1 mouse cellular context compared by ENCODE assay signal in the genomic region with DNA sequence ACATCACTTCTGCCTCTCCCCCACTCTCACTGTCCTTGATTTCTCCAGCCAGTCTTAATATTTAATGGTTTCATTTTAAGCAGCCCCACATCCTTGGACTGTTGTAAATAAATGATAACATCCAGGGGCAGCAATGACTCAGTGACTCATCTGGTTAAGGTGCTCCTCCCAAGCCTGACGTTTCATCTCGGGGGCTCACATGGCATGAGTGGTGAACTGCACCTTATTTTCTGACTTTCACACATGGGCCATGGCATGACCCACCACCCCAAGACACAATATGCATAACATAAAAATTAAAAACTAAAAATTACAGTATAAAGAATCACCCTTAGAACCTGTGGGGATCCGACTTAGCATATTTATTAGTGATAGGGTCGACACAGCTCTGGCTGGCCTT.
TF ChIP-seq lines count a peak whose summit lies in the region.

No protein-coding gene starts in this region.

TF ChIP-seq in CH12.LX, 34 proteins besides CTCF, POLR2A, EP300 and RAD21:
- TF ChIP-seq ZNF384 (IDR thresholded peaks at IDR 0.05; ENCODE audit: low read depth, low read length) (no peak), MEF2A (IDR thresholded peaks at IDR 0.05; ENCODE audit: borderline replicate concordance, low read depth, low read length) (no peak), SMC3 (IDR thresholded peaks at IDR 0.05; ENCODE audit: low read depth, low read length) (no peak), ELF1 (IDR thresholded peaks at IDR 0.05; ENCODE audit: low read depth, low read length) (no peak), RCOR1 (conservative IDR thresholded peaks at IDR 0.05; ENCODE audit: low read depth, low read length) (no peak), CHD2 (IDR thresholded peaks at IDR 0.05; ENCODE audit: low read length) (no peak), MAZ (IDR thresholded peaks at IDR 0.05; ENCODE audit: low read depth, low read length) (no peak), ZKSCAN1 (IDR thresholded peaks at IDR 0.05; ENCODE audit: borderline replicate concordance, low read depth, low read length) (no peak), MXI1 (IDR thresholded peaks at IDR 0.05; ENCODE audit: low read depth, low read length) (no peak), HCFC1 (IDR thresholded peaks at IDR 0.05; ENCODE audit: low read depth, low read length) (no peak), ZC3H11A (IDR thresholded peaks at IDR 0.05; ENCODE audit: low read depth, low read length) (no peak), KAT2A (IDR thresholded peaks at IDR 0.05; ENCODE audit: insufficient replicate concordance, low read length) (no peak), UBTF (IDR thresholded peaks at IDR 0.05; ENCODE audit: low read depth, low read length) (no peak), E2F4 (IDR thresholded peaks at IDR 0.05; ENCODE audit: insufficient replicate concordance, low read depth, low read length) (no peak), CHD1 (IDR thresholded peaks at IDR 0.05; ENCODE audit: low read depth, low read length) (no peak)
